Mouse (Mus musculus): Measurements from ENCODE around the gene Zswim8. TPM values are rescaled to one million over a fixed set of nuclear protein-coding genes. Genes with fewer than 3 reads are reported as not detected.
"Not testable (repeated sequence)": the region's sequence is repeated elsewhere in the genome, so short reads cannot be mapped to it uniquely, and the experiment has no call there.

The Zswim8 gene
- polyA plus RNA-seq, 1 experiment: 75.4 TPM

GRCm38 (mm10) chr14:20691772-20692171 is 15.6 kb upstream of the Zswim8 start:
- 87% methylated on average over 6 of the region's 6 CpGs for WGBS
- DNase-seq (ENCODE audit: low read depth, low spot score): no peak

DNA sequence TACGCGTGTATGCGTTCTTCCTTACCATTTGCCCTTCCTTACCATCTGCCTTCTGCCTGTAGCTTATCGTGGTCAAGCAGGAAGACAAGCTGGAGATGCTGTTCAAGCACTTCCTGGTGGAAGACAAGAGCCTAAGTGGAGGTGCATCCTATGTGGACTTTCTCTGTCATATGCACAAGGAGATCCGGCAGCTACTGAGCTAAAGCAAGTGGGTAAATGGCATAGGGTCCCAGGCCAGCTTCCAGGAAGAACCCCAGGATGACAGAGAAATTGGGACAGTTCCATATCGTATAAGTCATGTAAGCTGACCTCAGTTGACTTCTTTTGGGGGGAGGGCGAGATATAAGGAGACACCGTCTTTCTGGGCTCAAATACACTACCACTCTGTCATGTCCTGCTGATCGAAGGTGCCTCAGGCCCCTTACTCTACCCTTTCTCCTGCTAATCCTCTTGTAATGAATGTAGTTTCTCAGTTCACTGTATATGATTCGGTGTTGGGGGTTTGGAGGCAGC is 13.7 kb upstream of the Zswim8 start:
- 87% methylated on average over 10 of the region's 10 CpGs for WGBS

GRCm38 (mm10) chr14:20694185-20694883 is 13.0 kb upstream of the Zswim8 start:
- DNase-seq (ENCODE audit: low read depth, low spot score): no peak
- WGBS: 39% methylated on average over 13 of the region's 13 CpGs

More for the DNA sequence above, 13.7 kb upstream of the Zswim8 start:
- no peak for DNase-seq (ENCODE audit: low read depth, low spot score)

- under 1% methylated on average over 111 of the region's 111 CpGs for WGBS
- no peak for DNase-seq (ENCODE audit: low read depth, low spot score)
Observed at GRCm38 (mm10) chr14:20694884-20695760, 12.2 kb upstream of the Zswim8 start, which contains the start of gene Fut11. TSS of gene Fut11 (plus strand) at chr14:20694968.

DNA sequence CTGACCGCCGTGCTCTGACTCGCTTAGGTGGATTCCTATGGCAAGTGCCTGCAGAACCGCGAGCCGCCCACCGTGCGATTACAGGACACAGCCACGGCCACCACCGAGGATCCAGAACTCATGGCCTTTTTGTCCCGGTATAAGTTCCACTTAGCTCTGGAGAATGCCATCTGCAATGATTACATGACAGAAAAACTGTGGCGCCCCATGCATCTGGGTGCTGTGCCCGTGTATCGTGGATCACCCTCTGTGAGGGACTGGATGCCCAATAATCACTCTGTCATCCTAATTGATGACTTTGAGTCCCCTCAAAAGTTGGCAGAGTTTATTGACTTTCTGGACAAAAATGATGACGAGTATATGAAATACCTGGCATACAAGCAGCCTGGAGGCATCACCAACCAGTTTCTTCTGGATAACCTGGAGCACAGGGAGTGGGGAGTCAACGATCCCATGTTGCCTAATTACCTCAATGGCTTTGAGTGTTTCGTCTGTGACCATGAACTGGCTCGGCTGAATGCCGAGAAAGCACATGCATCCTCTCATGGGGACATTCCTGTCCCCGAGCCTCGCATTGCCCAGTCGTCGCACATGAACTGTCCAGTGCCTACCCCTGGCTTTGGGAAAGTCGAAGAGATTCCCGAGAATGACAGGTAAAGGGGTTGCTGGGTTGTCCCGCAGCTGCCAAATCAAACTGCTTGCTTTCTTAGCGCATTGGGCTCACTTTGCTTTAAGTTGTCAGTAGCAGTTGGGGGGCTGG is 11.4 kb upstream of the Zswim8 start:
- no peak for DNase-seq (ENCODE audit: low read depth, low spot score)
- WGBS: 10% methylated on average over 24 of the region's 27 CpGs

GRCm38 (mm10) chr14:20696986-20697385 is 10.4 kb upstream of the Zswim8 start:
- DNase-seq (ENCODE audit: low read depth, low spot score): no peak
- WGBS: 24% methylated on average over 1 of the region's 1 CpGs

DNA sequence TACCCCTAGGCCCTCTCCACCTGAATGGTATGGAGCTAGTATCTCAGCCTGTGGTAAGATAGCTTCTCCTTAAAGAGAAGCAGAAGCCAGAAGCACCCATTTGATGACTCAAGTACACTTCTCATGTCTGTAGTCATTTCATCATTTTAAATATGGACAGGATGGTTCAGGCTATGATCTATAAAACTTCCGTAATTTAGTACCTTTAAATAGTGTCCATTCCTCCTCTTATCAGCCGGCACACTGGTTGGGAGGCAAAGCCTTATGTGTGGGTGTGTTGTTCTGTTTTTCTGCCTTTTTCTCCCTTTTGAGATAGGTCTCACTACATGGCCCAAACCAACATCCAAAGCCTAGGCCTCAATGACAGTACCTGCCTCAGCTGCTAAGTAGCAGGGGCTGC is 8.8 kb upstream of the Zswim8 start:
- DNase-seq (ENCODE audit: low read depth, low spot score): no peak
- 76% methylated on average over 2 of the region's 2 CpGs for WGBS

GRCm38 (mm10) chr14:20700362-20700761 is 7.0 kb upstream of the Zswim8 start:
- 59% methylated on average over 3 of the region's 3 CpGs for WGBS
- no peak for DNase-seq (ENCODE audit: low read depth, low spot score)

GRCm38 (mm10) chr14:20701554-20701953 is 5.8 kb upstream of the Zswim8 start:
- DNase-seq (ENCODE audit: low read depth, low spot score): no peak
- WGBS: 46% methylated on average over 8 of the region's 8 CpGs

DNA sequence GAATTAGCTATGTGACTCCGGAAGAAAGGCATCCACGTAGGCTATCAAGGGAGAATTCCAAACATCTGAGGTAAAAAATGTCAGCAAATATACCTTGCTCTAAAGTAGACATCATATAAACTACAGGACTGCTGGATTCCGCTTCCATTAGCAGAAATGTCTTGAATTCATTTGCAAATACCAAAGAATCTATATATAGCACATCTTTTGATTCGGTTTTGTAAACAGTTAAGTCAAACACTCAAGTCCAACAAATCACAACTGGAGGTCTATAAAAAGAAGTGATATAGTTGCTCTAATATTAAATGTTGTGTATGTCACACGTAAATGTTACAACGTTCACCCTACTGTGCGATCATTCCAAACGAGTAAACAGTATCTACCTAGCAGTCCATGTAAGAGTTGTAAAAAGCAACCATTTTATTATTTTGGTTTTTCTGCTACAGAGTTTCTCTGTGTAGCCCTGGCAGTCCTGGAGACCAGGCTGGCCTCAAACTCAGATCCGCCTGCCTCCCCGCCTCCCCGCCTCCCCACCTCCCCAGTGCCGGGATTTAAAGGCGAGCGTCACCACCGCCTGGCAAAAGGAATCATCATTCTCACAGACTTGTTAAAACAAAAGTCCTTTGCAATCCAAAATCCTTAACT is 5.1 kb upstream of the Zswim8 start:
- 3% methylated on average over 15 of the region's 15 CpGs for WGBS
- no peak for DNase-seq (ENCODE audit: low read depth, low spot score)

DNA sequence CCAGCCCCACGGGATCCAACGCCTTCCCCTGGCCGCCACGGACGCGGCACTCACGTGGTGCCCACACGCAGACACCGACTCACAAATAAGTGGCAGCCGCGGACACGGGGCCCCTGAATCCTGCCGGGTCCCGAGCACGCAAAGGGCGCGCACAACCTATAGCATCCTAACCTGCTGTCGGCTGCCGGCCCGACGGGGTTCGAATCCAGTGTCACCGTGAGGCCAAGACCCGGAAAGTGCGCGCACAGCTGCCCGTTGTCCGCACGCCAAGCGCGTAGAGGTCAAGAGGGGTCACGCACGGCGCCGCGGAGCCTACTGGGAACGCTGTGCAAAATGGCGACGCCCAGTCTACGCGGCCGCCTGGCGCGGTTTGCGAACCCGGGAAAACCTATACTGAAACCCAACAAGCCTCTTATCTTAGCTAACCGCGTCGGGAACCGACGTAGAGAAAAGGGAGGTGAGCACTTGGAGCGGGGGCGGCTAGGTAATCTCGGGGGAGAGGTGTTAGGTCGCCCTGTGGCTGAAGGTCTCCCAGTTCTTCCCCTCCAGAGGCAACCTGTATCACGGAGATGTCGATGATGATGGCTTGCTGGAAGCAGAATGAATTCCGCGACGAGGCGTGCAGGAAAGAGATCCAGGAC is 4.5 kb upstream of the Zswim8 start, which contains the start of gene Chchd1:
TSS of gene Chchd1 (plus strand) at position 266 of the 641 bp plus-strand sequence.
- WGBS: under 1% methylated on average over 61 of the region's 61 CpGs
- DNase-seq (ENCODE audit: low read depth, low spot score): no peak

- WGBS: 5% methylated on average over 8 of the region's 8 CpGs
- not testable (repeated sequence) for DNase-seq (ENCODE audit: low read depth, low spot score)
Observed at GRCm38 (mm10) chr14:20703461-20703860, 3.9 kb upstream of the Zswim8 start.

DNA sequence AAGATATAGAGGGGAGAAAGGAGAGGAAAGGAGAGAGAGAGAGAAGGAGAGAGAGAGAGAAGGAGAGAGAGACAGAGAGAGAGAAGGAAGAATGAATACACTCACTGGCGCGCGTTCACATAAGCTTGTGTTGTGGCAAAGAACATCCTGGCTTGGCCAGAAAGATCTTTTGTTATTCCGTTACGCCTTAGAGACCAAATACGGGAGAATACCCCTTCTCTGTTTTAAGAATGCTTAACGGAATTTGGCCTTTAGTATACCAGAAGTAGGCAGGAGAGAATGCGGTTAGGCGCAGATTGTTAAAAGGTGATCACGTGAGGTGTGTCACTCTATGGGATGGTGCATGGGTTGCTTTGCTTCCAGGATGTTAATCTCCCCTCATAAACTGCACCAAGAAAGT is 887 bp downstream of the Zswim8 start:
- no peak for DNase-seq (ENCODE audit: low read depth, low spot score)
- 2% methylated on average over 10 of the region's 10 CpGs for WGBS

- DNase-seq (ENCODE audit: low read depth, low spot score): no peak
- 60% methylated on average over 11 of the region's 11 CpGs for WGBS
Observed at GRCm38 (mm10) chr14:20713832-20714231, 6.5 kb downstream of the Zswim8 start.

GRCm38 (mm10) chr14:20718443-20718842 is 11.1 kb downstream of the Zswim8 start:
- 90% methylated on average over 10 of the region's 10 CpGs for WGBS
- DNase-seq (ENCODE audit: low read depth, low spot score): no peak

GRCm38 (mm10) chr14:20719767-20720166 is 12.4 kb downstream of the Zswim8 start:
- DNase-seq (ENCODE audit: low read depth, low spot score): no peak
- 92% methylated on average over 12 of the region's 12 CpGs for WGBS

DNA sequence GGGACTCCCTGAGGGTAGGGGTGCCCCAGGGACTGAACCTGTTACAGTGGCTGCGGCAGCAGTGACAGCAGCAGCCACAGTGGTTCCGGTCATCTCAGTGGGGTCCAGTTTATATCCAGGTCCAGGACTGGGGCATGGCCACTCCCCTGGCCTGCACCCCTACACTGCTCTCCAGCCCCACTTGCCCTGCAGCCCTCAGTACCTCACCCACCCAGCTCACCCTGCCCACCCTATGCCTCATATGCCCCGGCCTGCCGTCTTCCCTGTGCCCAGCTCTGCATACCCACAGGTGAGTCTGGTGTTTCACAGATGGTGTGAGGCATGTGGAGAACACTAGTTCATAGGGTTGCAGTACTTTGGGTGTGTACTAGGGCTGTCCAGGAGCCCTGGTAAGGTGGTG is 14.0 kb downstream of the Zswim8 start:
- WGBS: 79% methylated on average over 4 of the region's 4 CpGs
- no peak for DNase-seq (ENCODE audit: low read depth, low spot score)

DNA sequence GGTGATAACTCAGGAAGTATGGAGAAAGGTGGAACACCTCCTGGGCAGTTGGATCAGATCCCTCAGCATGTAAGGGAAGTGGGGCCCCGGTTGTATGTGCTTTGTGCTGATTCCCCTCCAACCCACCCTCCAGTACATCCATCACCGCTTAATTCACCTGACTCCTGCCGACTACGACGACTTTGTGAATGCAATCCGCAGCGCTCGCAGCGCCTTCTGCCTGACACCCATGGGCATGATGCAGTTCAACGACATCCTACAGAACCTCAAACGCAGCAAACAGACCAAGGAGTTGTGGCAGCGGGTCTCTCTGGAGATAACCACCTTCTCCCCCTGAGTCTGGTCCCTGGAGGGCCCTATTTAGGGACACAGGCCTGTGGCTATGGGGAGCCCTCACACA is 15.7 kb downstream of the Zswim8 start:
- DNase-seq (ENCODE audit: low read depth, low spot score): no peak

GRCm38 (mm10) chr14:20724043-20724442 is 16.7 kb downstream of the Zswim8 start:
- WGBS: 9% methylated on average over 5 of the region's 5 CpGs
- no peak for DNase-seq (ENCODE audit: low read depth, low spot score)

More for the DNA sequence above, 15.7 kb downstream of the Zswim8 start:
- 92% methylated on average over 12 of the region's 12 CpGs for WGBS
